Mouse (Mus musculus) megakaryocyte, embryonic 14.5 days (primary cell): ENCODE measurements around the gene Dnajb13.

Source experiments
- FLI1 ChIP-seq: IDR thresholded peaks from 2 replicates; pipeline ENCODE4 v1.6.1; 2012; ENCODE audit warnings: low read length, inconsistent platforms, mixed read lengths
- GATA1 ChIP-seq: IDR thresholded peaks from 3 replicates; pipeline ENCODE4 v1.6.1; 2012; ENCODE audit warnings: mixed read lengths, low read length, inconsistent platforms, borderline replicate concordance

GRCm38 (mm10) chr7:100493117-100493483 lies 21.7 kb downstream of the Dnajb13 start, which contains the start of gene Ucp2:
- TF ChIP-seq GATA1 (no peak), FLI1 (no peak)
